Comparison of ENCODE assay signal across 21 mouse cellular contexts in the genomic region with DNA sequence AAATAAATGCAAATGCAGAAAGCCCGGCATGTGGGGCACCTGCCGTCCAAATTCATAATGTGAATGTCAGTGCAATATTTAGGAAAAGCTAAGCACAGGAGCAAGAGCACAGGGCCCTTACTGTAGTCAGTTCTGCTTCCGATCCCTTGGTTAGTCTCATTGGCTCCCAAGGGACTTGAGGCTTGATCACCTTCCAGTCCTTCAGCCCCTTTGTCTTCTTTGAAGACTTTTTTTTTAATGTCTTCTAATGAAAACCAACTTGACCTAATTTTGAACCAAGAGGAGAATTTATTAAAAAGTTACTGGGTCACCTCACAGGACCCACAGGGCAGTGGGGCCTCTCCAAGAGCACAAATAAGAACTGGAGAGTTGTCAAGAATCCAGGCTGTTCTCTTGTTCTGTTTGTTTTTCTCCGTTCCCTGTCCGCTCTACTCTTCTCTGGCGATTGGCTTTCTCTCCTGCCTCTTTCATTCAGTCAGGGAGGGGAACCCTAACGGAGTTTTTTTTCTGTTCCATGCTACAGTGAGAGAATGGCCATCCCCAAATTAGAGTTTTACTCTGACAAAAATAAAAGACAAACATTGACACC.
DNase-seq lines count a peak whose midpoint lies in the region.
"Had no signal": no experiment of that assay in that cellular context is flagged by ENCODE, and none has a peak within 500 bp of the region (broad histone marks: within the 10 kb centered on the region; RNA-seq: fewer than 3 reads in every experiment).

No protein-coding gene starts in this region.

- H3K4me3 ChIP-seq in heart, embryonic 10.5 days: no peak overlapping the region
- H3K4me3 ChIP-seq: embryonic facial prominence, embryonic 15.5 days; erythroblast, embryonic 14.5 days; forebrain, embryonic 10.5 days; heart, adult 2 months; heart, embryonic 12.5 days; hindbrain, embryonic 10.5 days; intestine, embryonic 15.5 days had no signal

- H3K9me3 ChIP-seq in heart, embryonic 10.5 days: no peaks in the 10 kb centered on the region
- H3K9me3 ChIP-seq: embryonic facial prominence, embryonic 15.5 days; forebrain, embryonic 10.5 days; heart, embryonic 12.5 days; hindbrain, embryonic 10.5 days; intestine, embryonic 15.5 days had no signal

- H3K4me1 ChIP-seq in heart, embryonic 10.5 days: no peaks in the 10 kb centered on the region
- H3K4me1 ChIP-seq: embryonic facial prominence, embryonic 15.5 days; forebrain, embryonic 10.5 days; heart, embryonic 12.5 days; hindbrain, embryonic 10.5 days; intestine, embryonic 15.5 days had no signal

- WGBS in heart, embryonic 10.5 days: 81% methylated on average over 7 of the region's 7 CpGs

- peak; percentile 61 for DNase-seq in cerebellum, adult 9-10 months
- no peak for DNase-seq in cerebellum, adult 11 months
- peak; percentile 85 for DNase-seq in heart, adult 11 months
- no peak for DNase-seq in heart, embryonic 10.5 days (ENCODE audit: low spot score)
- peak; percentile 6 to 9 for DNase-seq in spleen, postnatal 36 days (ENCODE audit: low spot score in 2 of 2)
- no peak for DNase-seq in spleen, adult 18-20 months
- DNase-seq in adrenal gland, postnatal 36 days: no peak
- DNase-seq: adrenal gland, postnatal 14 days; cerebellum, adult 11-12 months; embryo, embryonic 11 days; gastrocnemius, postnatal 10 days; heart, adult 2 months had no signal

- H3K27me3 ChIP-seq in heart, embryonic 10.5 days (ENCODE audit: insufficient read depth, poor library complexity, severe bottlenecking): no peaks in the 10 kb centered on the region
- H3K27me3 ChIP-seq: CH12.LX; embryonic facial prominence, embryonic 15.5 days; heart, embryonic 12.5 days; intestine, embryonic 15.5 days; Patski had no signal

- H3K36me3 ChIP-seq in heart, embryonic 10.5 days: no peaks in the 10 kb centered on the region
- H3K36me3 ChIP-seq: embryonic facial prominence, embryonic 15.5 days; forebrain, embryonic 10.5 days; heart, embryonic 12.5 days; hindbrain, embryonic 10.5 days; intestine, embryonic 15.5 days had no signal

- H3K27ac ChIP-seq in heart, embryonic 10.5 days: no peak overlapping the region
- H3K27ac ChIP-seq: embryonic facial prominence, embryonic 15.5 days; forebrain, embryonic 10.5 days; heart, adult 2 months; hindbrain, embryonic 10.5 days; hindbrain, embryonic 14.5 days; intestine, embryonic 15.5 days had no signal

Comparison
In these comparisons a context has a peak if more than half of its experiments do, and no peak if none do; other contexts are left out.
1. DNase-seq: peak in cerebellum, adult 9-10 months (single experiment), heart, adult 11 months (single experiment) and spleen, postnatal 36 days (2 of 2); none in cerebellum, adult 11 months (single experiment), heart, embryonic 10.5 days (single experiment), spleen, adult 18-20 months (0 of 2) and adrenal gland, postnatal 36 days (0 of 2).